ENCODE assay signal across 7 mouse cellular contexts in the genomic region with DNA sequence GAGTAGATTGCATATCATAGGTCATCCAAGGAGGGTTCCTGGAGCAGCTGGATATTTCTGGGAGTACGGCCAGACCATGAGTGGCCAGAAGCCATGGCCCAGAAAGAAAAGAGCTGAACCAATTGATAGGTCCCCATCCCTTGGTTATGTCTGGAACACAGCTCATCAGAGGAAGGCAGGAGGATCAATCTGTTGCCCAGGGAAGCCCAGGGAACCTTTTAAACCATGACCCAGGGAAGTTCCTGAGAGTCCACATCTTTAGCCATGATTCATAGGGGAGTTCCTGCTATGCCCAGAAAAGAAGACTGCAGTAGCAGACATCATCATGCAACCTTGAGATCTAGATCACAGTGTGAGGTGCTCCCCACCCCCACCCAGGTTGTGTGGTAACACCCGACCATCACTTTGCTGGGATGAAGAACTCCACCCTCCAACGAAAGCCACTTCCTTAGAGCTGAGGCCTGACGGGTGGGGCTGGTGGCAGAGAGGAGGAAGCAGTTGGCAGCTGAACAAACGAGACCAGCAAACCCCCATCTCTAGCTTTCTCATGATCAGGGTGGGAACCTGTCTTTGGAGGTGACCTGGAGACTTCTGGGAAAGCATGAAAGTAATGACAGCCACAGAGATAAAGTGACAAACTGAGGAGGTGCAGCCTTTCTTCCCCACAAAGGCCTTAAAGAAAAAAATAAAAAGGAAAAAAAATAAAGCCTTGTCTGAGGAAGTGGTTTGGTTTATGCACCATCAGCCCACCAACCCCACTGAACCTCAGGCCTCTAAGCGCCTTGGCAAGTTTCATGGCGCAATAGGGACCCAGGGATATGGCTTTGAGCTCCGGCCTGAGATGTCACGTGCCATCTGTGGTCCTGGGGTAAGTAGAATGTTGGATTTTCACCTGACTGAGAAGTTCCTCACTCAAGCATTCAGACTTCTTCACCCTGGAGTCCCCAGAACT. TPM values are rescaled to one million over a fixed set of nuclear protein-coding genes. Genes with fewer than 3 reads are reported as not detected.
A peak's percentile ranks its signal among the peaks of the same experiment; 100 is the strongest.
DNase-seq lines count a peak whose midpoint lies in the region; ATAC-seq and TF ChIP-seq lines count a peak whose summit lies in the region.

No protein-coding gene starts in this region.

- H3K4me1 ChIP-seq in lung, postnatal 0 days (ENCODE audit: insufficient read depth, low read depth, low read length), result 0 out of 2 replicates have a peak, but pooled peaks cover 3% of the 10 kb centered on the region
- H3K4me1 ChIP-seq in forebrain, postnatal 0 days (ENCODE audit: insufficient read depth), result 0 out of 2 replicates have a peak, but pooled peaks cover 3% of the 10 kb centered on the region

- no peak overlapping the region for H3K27ac ChIP-seq in lung, postnatal 0 days (ENCODE audit: low read length)
- no peak overlapping the region for H3K27ac ChIP-seq in forebrain, postnatal 0 days (ENCODE audit: low read depth, low read length)

- TF ChIP-seq EP300 in lung, postnatal 0 days (IDR thresholded peaks at IDR 0.05), result no peak

- no peak overlapping the region for H3K4me3 ChIP-seq in lung, postnatal 0 days (ENCODE audit: low read depth, low read length)
- no peak overlapping the region for H3K4me3 ChIP-seq in forebrain, postnatal 0 days (ENCODE audit: low read depth, low read length)

- 57% methylated on average over 9 of the region's 9 CpGs for WGBS in lung, postnatal 0 days
- WGBS in forebrain, postnatal 0 days, result 84% methylated on average over 9 of the region's 9 CpGs

- peak; percentile 82 to 87 for DNase-seq in CD8-positive naive resting alpha-beta T cell, adult 2 months (ENCODE audit: low read depth in 2 of 2, low spot score in 2 of 2)
- peak; percentile 60 for DNase-seq in adipocyte (ENCODE audit: low spot score)
- peak; percentile 48 for DNase-seq in lung, postnatal 0 days (ENCODE audit: low spot score)
- peak; percentile 75 to 78 for DNase-seq in spleen, postnatal 36 days (ENCODE audit: low spot score in 2 of 2)
- DNase-seq in adrenal gland, postnatal 25 days, result no peak
- DNase-seq in forebrain, postnatal 0 days, result no peak

- no peak overlapping the region for H3K4me2 ChIP-seq in lung, postnatal 0 days (replicated peaks; ENCODE audit: low read depth, low read length)
- H3K4me2 ChIP-seq in forebrain, postnatal 0 days (ENCODE audit: low read depth), result no peak overlapping the region

- no peak for TF ChIP-seq CTCF in lung, postnatal 0 days (IDR thresholded peaks at IDR 0.05)
- no peak for TF ChIP-seq CTCF in forebrain, postnatal 0 days (IDR thresholded peaks at IDR 0.05; ENCODE audit: low read depth)

- no peaks in the 10 kb centered on the region for H3K27me3 ChIP-seq in lung, postnatal 0 days (replicated peaks; ENCODE audit: insufficient read depth, low read length)
- no peaks in the 10 kb centered on the region for H3K27me3 ChIP-seq in forebrain, postnatal 0 days (ENCODE audit: insufficient read depth, low read length)

- peak; percentile 37; the same call in 1 of the 2 replicates for ATAC-seq in lung, postnatal 0 days
- ATAC-seq in forebrain, postnatal 0 days, result no peak
- ATAC-seq in erythroid progenitor cell, adult 5-6 weeks (replicated peaks; ENCODE audit: low FRiP score, poor library complexity, severe bottlenecking), result no peak

- H3K9me3 ChIP-seq in lung, postnatal 0 days (ENCODE audit: low read length), result no peaks in the 10 kb centered on the region
- H3K9me3 ChIP-seq in forebrain, postnatal 0 days (ENCODE audit: low read length), result no peaks in the 10 kb centered on the region

- H3K9ac ChIP-seq in lung, postnatal 0 days (replicated peaks; ENCODE audit: low read depth), result no peak overlapping the region
- no peak overlapping the region for H3K9ac ChIP-seq in forebrain, postnatal 0 days

- H3K36me3 ChIP-seq in lung, postnatal 0 days (ENCODE audit: insufficient read depth, low read length), result no peaks in the 10 kb centered on the region
- no peaks in the 10 kb centered on the region for H3K36me3 ChIP-seq in forebrain, postnatal 0 days (ENCODE audit: insufficient read depth)

RNA-seq across cellular contexts. Expression of gene Arl4c, which starts 47.2 kb away (rescaled TPM):
- polyA plus RNA-seq in lung, postnatal 0 days (2015; fragmentation: Nextera tagmentation; extraction: Ambion mirVana), result 24.9 and 28.1 TPM in 2 replicates
- total RNA-seq in adrenal gland, postnatal 25 days (2021), result 11.0 and 12.0 TPM in 2 replicates
- total RNA-seq in forebrain, postnatal 0 days (2014; rRNA removed), result 95.6 and 106 TPM in 2 replicates
- polyA plus RNA-seq in forebrain, postnatal 0 days (2015; fragmentation: Nextera tagmentation; extraction: Ambion mirVana), result 30.2 and 40.2 TPM in 2 replicates
- total RNA-seq in erythroid progenitor cell, adult 5-6 weeks (2015; ENCODE audit: low replicate concordance), result 2.9 and 4.0 TPM in 2 replicates
- 2.6 and 4.7 TPM in 2 replicates for total RNA-seq in erythroid progenitor cell, adult 5-6 weeks (2017; ENCODE audit: low replicate concordance)

Comparison
In these comparisons a context has a peak if more than half of its experiments do, and no peak if none do; other contexts are left out.
1. DNase-seq: peak in CD8-positive naive resting alpha-beta T cell, adult 2 months (2 of 2), adipocyte (single experiment), lung, postnatal 0 days (single experiment) and spleen, postnatal 36 days (2 of 2); none in adrenal gland, postnatal 25 days (single experiment) and forebrain, postnatal 0 days (single experiment).